Mouse (Mus musculus): ENCODE results near the gene Crygc. TPM values are rescaled to one million over a fixed set of nuclear protein-coding genes. Genes with fewer than 3 reads are reported as not detected.

Crygc gene
- polyA plus RNA-seq, 1 experiment from 2014 or later = not detected

Other genes with a start within 250 kb of the Crygc start
- gene Plekhm3, start 116.9 kb downstream of the Crygc start, polyA plus RNA-seq (2014; fragmentation: Nextera tagmentation; extraction: Ambion mirVana) = 7.8 and 9.2 TPM in 2 replicates
- 0.15 TPM in 1 of 2 replicates, not detected in the other for gene Akr1cl, start 40.9 kb downstream of the Crygc start, polyA plus RNA-seq (2014; fragmentation: Nextera tagmentation; extraction: Ambion mirVana)
- not detected in 2 replicates for gene Cryge, start 22.5 kb downstream of the Crygc start, polyA plus RNA-seq (2014; fragmentation: Nextera tagmentation; extraction: Ambion mirVana)
- not detected in 2 replicates for gene Crygd, start 10.2 kb downstream of the Crygc start, polyA plus RNA-seq (2014; fragmentation: Nextera tagmentation; extraction: Ambion mirVana)
- not detected in 2 replicates for gene Crygb, start 8.6 kb upstream of the Crygc start, polyA plus RNA-seq (2014; fragmentation: Nextera tagmentation; extraction: Ambion mirVana)
- not detected in 2 replicates for gene Cryga, start 29.7 kb upstream of the Crygc start, polyA plus RNA-seq (2014; fragmentation: Nextera tagmentation; extraction: Ambion mirVana)
- not detected in 2 replicates for gene Gm28845, start 45.9 kb upstream of the Crygc start, polyA plus RNA-seq (2014; fragmentation: Nextera tagmentation; extraction: Ambion mirVana)
- gene D630023F18Rik, start 49.5 kb upstream of the Crygc start, polyA plus RNA-seq (2014; fragmentation: Nextera tagmentation; extraction: Ambion mirVana) = 0.33 and 0.40 TPM in 2 replicates
- gene Idh1, start 112.8 kb upstream of the Crygc start, polyA plus RNA-seq (2014; fragmentation: Nextera tagmentation; extraction: Ambion mirVana) = 174 and 176 TPM in 2 replicates
- gene Pikfyve, start 113.0 kb upstream of the Crygc start, polyA plus RNA-seq (2014; fragmentation: Nextera tagmentation; extraction: Ambion mirVana) = 16.3 and 16.5 TPM in 2 replicates
- gene Pth2r, start 208.4 kb upstream of the Crygc start, polyA plus RNA-seq (2014; fragmentation: Nextera tagmentation; extraction: Ambion mirVana) = 0.34 TPM in 1 of 2 replicates, not detected in the other